Mouse (Mus musculus) liver, postnatal 0 days (tissue): Measurements from ENCODE around the gene Odf2. TPM values are rescaled to one million over a fixed set of nuclear protein-coding genes. Genes with fewer than 3 reads are reported as not detected.
"Not testable (repeated sequence)": the region's sequence is repeated elsewhere in the genome, so short reads cannot be mapped to it uniquely, and the experiment has no call there.

Experiments
- ATAC-seq: fragments of 200-750 bp; cut with Nextera tagmentation; 2 replicates; pipeline ENCODE4 v1.8.0; 2017; ENCODE audit warnings: mild to moderate bottlenecking, moderate library complexity
- DNase-seq: peaks from one replicate; pipeline ENCODE4 v3.0.0-alpha.2; 2016
- H3K27ac ChIP-seq: fragments of 300-500 bp; sonication (generic); 2 replicates; pipeline ENCODE4 v1.5.1; 2014; ENCODE audit warnings: antibody characterized with exemption, moderate library complexity, mild to moderate bottlenecking, low read depth
- H3K27me3 ChIP-seq: fragments of 300-500 bp; sonication (generic); 2 replicates; pipeline ENCODE4 v1.6.1; 2014; ENCODE audit warnings: low read length, control low read depth, mixed read lengths; ENCODE audit not compliant: insufficient read depth
- H3K36me3 ChIP-seq: fragments of 300-500 bp; sonication (generic); replicated peaks from 2 replicates; pipeline ENCODE4 v1.6.1; 2014; ENCODE audit warnings: mild to moderate bottlenecking, control low read depth, low read length, moderate library complexity, mixed read lengths; ENCODE audit not compliant: insufficient read depth
- H3K4me1 ChIP-seq: fragments of 300-500 bp; sonication (generic); 2 replicates; pipeline ENCODE4 v1.6.1; 2014; ENCODE audit warnings: antibody characterized with exemption, mild to moderate bottlenecking, control low read depth; ENCODE audit not compliant: insufficient read depth
- H3K4me2 ChIP-seq: fragments of 300-500 bp; sonication (generic); 2 replicates; pipeline ENCODE4 v1.6.1; 2014; ENCODE audit warnings: low read depth, mild to moderate bottlenecking, low read length, moderate library complexity, mixed read lengths
- H3K4me3 ChIP-seq: fragments of 300-500 bp; sonication (generic); 2 replicates; pipeline ENCODE4 v1.5.1; 2014; ENCODE audit warnings: low read depth, low read length
- H3K9ac ChIP-seq: fragments of 300-500 bp; sonication (generic); replicated peaks from 2 replicates; pipeline ENCODE4 v1.6.1; 2014; ENCODE audit warnings: mild to moderate bottlenecking, moderate library complexity
- H3K9me3 ChIP-seq: fragments of 300-500 bp; sonication (generic); 2 replicates; pipeline ENCODE4 v1.6.1; 2016; ENCODE audit warnings: mild to moderate bottlenecking, control low read depth, low read length, mixed read lengths
- CTCF ChIP-seq: sonication (generic); IDR thresholded peaks from 2 replicates; pipeline ENCODE4 v1.5.1; 2016; ENCODE audit warnings: antibody characterized with exemption, low read depth
- EP300 ChIP-seq: IDR thresholded peaks from 2 replicates; pipeline ENCODE4 v1.6.1; 2016; ENCODE audit warnings: antibody characterized with exemption, low read depth, mild to moderate bottlenecking
- WGBS: fragments of 180-500 bp; shearing (Covaris S2); extraction: QIAGEN DNeasy Blood & Tissue Kit; methylation state at CpG from one replicate; pipeline ENCODE4 v1.1.7; 2014; ENCODE audit not compliant: insufficient replicate concordance; 5-methylcytosine and 5-hydroxymethylcytosine counted together
- polyA plus RNA-seq: library from polyadenylated mRNA; unstranded; fragments of >200 nt; fragmentation: Nextera tagmentation; extraction: Ambion mirVana; gene quantifications from 2 replicates; pipeline ENCODE4 v1.2.1, GENCODE M21; 2015

Odf2 gene
- polyA plus RNA-seq, 1 experiment from 2014 or later: 22.1 TPM

- H3K27ac ChIP-seq: no peak overlapping the region
- no peaks in the 10 kb centered on the region for H3K4me1 ChIP-seq
- ATAC-seq: no peak
Measured at GRCm38 (mm10) chr2:29898081-29898480, 9.1 kb downstream of the Odf2 start.

DNA sequence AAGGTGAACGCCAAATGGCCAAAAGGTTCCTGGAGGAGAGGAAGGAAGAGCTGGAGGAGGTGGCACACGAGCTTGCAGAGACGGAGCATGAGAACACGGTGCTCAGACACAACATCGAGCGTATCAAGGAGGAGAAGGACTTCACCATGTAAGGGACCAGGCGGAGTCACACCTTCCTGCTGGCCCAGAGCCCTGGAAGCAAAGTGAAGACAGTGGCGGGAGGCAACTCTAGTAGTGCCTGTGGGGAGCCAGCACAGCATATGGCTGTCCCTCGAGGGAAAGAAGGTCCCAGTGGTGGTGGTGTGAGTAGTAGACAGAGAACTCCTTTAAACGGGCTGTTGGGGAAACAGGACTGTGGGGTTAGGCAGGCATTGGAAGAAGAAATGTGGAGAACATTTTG lies 13.2 kb downstream of the Odf2 start:
- Histone ChIP-seq H3K9me3 (no peaks in the 10 kb centered on the region), H3K27ac (no peak overlapping the region), H3K4me3 (no peak overlapping the region), H3K4me2 (no peak overlapping the region), H3K27me3 (no peaks in the 10 kb centered on the region), H3K36me3 (peaks cover 95% of the 10 kb centered on the region), H3K4me1 (no peaks in the 10 kb centered on the region), H3K9ac (no peak overlapping the region)
- DNase-seq (no peak), ATAC-seq (no peak)
- 91% methylated on average over 10 of the region's 10 CpGs for WGBS
- no peak for TF ChIP-seq EP300
- TF ChIP-seq CTCF: no peak

More at GRCm38 (mm10) chr2:29898081-29898480, 9.1 kb downstream of the Odf2 start:
- Histone ChIP-seq H3K4me3 (no peak overlapping the region), H3K4me2 (no peak overlapping the region), H3K36me3 (peaks cover 94% of the 10 kb centered on the region), H3K9ac (no peak overlapping the region), H3K27me3 (no peaks in the 10 kb centered on the region), H3K9me3 (no peaks in the 10 kb centered on the region)
- no peak for DNase-seq
- WGBS: 96% methylated on average over 1 of the region's 1 CpGs
- TF ChIP-seq EP300 (no peak), CTCF (no peak)

DNA sequence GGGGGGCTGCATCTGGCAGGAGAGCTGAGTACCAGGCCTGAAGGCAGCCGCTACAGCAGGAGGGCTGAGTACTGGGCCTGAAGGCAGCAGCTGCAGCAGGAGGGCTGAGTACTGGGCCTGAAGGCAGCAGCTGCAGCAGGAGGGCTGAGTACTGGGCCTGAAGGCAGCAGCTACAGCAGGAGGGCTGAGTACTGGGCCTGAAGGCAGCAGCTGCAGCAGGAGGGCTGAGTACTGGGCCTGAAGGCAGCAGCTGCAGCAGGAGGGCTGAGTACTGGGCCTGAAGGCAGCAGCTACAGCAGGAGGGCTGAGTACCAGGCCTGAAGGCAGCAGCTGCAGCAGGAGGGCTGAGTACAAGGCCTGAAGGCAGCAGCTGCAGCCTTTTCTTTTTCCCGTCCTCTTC lies 19.1 kb downstream of the Odf2 start:
- H3K9ac ChIP-seq, H3K4me3 ChIP-seq, H3K27ac ChIP-seq, H3K4me1 ChIP-seq, H3K9me3 ChIP-seq, H3K4me2 ChIP-seq, DNase-seq, ATAC-seq, H3K27me3 ChIP-seq: not testable (repeated sequence)
- peaks cover 62% of the 10 kb centered on the region for H3K36me3 ChIP-seq
- WGBS: 86% methylated on average over 2 of the region's 2 CpGs

- H3K36me3 ChIP-seq: peaks cover 60% of the 10 kb centered on the region
- no peak for DNase-seq
- 88% methylated on average over 2 of the region's 2 CpGs for WGBS
Measured at GRCm38 (mm10) chr2:29910042-29910441, 21.0 kb downstream of the Odf2 start.

GRCm38 (mm10) chr2:29917621-29918020 lies 28.6 kb downstream of the Odf2 start:
- Histone ChIP-seq H3K9me3 (no peaks in the 10 kb centered on the region), H3K36me3 (peaks cover 71% of the 10 kb centered on the region), H3K27me3 (no peaks in the 10 kb centered on the region), H3K4me3 (no peak overlapping the region), H3K4me1 (0 out of 2 replicates have a peak, but pooled peaks cover 3% of the 10 kb centered on the region), H3K27ac (peak overlapping the region; percentile 45; the same call in 1 of the 2 replicates), H3K9ac (no peak overlapping the region; the same call in 1 of the 2 replicates), H3K4me2 (peak overlapping the region; percentile 26; the same call in 1 of the 2 replicates)
- 82% methylated on average over 11 of the region's 11 CpGs for WGBS
- DNase-seq (peak; percentile 63), ATAC-seq (peak; percentile 94)
- TF ChIP-seq EP300 (no peak), CTCF (no peak)

More at GRCm38 (mm10) chr2:29910042-29910441, 21.0 kb downstream of the Odf2 start:
- H3K9ac ChIP-seq: no peak overlapping the region
- no peak for ATAC-seq
- no peak overlapping the region for H3K27ac ChIP-seq
- H3K4me3 ChIP-seq: no peak overlapping the region
- H3K27me3 ChIP-seq: no peaks in the 10 kb centered on the region
- H3K9me3 ChIP-seq: no peaks in the 10 kb centered on the region
- no peak overlapping the region for H3K4me2 ChIP-seq
- TF ChIP-seq CTCF (peak; percentile 65), EP300 (no peak)
- H3K4me1 ChIP-seq: no peaks in the 10 kb centered on the region

DNA sequence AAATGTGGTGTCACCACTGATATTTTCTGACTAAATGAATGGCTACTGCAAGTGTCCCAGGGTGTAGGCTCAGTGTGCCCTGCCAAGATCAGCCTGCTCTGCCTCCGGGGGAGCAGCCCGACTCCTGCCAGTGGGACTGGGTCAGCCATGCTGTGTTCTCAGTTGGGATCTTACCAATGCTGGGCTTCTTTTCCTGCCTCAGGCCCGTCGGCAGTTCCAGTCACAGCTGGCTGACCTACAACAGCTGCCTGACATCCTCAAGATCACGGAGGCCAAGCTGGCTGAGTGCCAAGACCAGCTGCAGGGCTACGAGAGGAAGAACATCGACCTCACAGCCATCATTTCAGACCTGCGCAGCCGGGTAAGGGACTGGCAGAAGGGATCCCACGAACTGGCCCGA lies 33.0 kb downstream of the Odf2 start:
- 0 out of 2 replicates have a peak overlapping the region, but pooled peaks have one; percentile 29 for H3K27ac ChIP-seq
- ATAC-seq (0 out of 2 replicates have a peak, but pooled peaks have one; percentile 8), DNase-seq (peak; percentile 67)
- peaks cover 70% of the 10 kb centered on the region for H3K36me3 ChIP-seq
- no peaks in the 10 kb centered on the region for H3K9me3 ChIP-seq
- no peak overlapping the region for H3K4me3 ChIP-seq
- 0 out of 2 replicates have a peak, but pooled peaks cover 3% of the 10 kb centered on the region for H3K4me1 ChIP-seq
- TF ChIP-seq CTCF (no peak), EP300 (no peak)
- no peaks in the 10 kb centered on the region for H3K27me3 ChIP-seq
- no peak overlapping the region for H3K9ac ChIP-seq
- H3K4me2 ChIP-seq: no peak overlapping the region
- 60% methylated on average over 11 of the region's 11 CpGs for WGBS

GRCm38 (mm10) chr2:29926542-29926941 lies 37.5 kb downstream of the Odf2 start:
- Histone ChIP-seq H3K9me3 (no peaks in the 10 kb centered on the region), H3K36me3 (peaks cover 76% of the 10 kb centered on the region), H3K4me2 (no peak overlapping the region), H3K9ac (no peak overlapping the region), H3K27ac (no peak overlapping the region), H3K4me1 (no peaks in the 10 kb centered on the region), H3K27me3 (no peaks in the 10 kb centered on the region), H3K4me3 (no peak overlapping the region)
- 81% methylated on average over 5 of the region's 5 CpGs for WGBS
- TF ChIP-seq EP300 (no peak), CTCF (no peak)
- ATAC-seq (no peak), DNase-seq (no peak)
